ENCODE assay signal across 9 mouse cellular contexts in genomic region chr17:35578211-35578610, GRCm38 (mm10). TPM values are rescaled to one million over a fixed set of nuclear protein-coding genes. Genes with fewer than 3 reads are reported as not detected.
DNase-seq lines count a peak whose midpoint lies in the region; ATAC-seq and TF ChIP-seq lines count a peak whose summit lies in the region.
"Had no signal": no experiment of that assay in that cellular context is flagged by ENCODE, and none has a peak within 500 bp of the region (broad histone marks: within the 10 kb centered on the region; RNA-seq: fewer than 3 reads in every experiment).

No protein-coding gene starts in this region.

- H3K9ac ChIP-seq in hindbrain, embryonic 14.5 days: no peak overlapping the region
- H3K9ac ChIP-seq in hindbrain, embryonic 12.5 days: no peak overlapping the region

- WGBS in hindbrain, embryonic 14.5 days: 21% methylated on average over 6 of the region's 6 CpGs
- WGBS in hindbrain, embryonic 12.5 days: 21% methylated on average over 6 of the region's 6 CpGs
- 21% methylated on average over 6 of the region's 6 CpGs for WGBS in thymus, adult 2 months

- H3K4me3 ChIP-seq in hindbrain, embryonic 14.5 days (replicated peaks; ENCODE audit: low read length): no peak overlapping the region
- H3K4me3 ChIP-seq in hindbrain, embryonic 12.5 days: no peak overlapping the region
- H3K4me3 ChIP-seq in thymus, adult 2 months (ENCODE audit: control insufficient read depth, insufficient read depth, low read length): no peak overlapping the region

- no peak overlapping the region for H3K27ac ChIP-seq in hindbrain, embryonic 14.5 days
- no peak overlapping the region for H3K27ac ChIP-seq in hindbrain, embryonic 12.5 days
- no peak overlapping the region for H3K27ac ChIP-seq in thymus, adult 2 months (ENCODE audit: control insufficient read depth, insufficient read depth, low read length)

- ATAC-seq in hindbrain, embryonic 14.5 days (ENCODE audit: low FRiP score): no peak
- ATAC-seq in hindbrain, embryonic 12.5 days (ENCODE audit: low FRiP score): no peak; the same call in 1 of the 2 replicates
- peak; percentile 87 for ATAC-seq in neutrophil, adult 5-6 weeks (ENCODE audit: extremely low read depth, insufficient number of reproducible peaks, low FRiP score, poor library complexity, severe bottlenecking)

- H3K4me2 ChIP-seq in hindbrain, embryonic 14.5 days (replicated peaks): no peak overlapping the region
- no peak overlapping the region for H3K4me2 ChIP-seq in hindbrain, embryonic 12.5 days (replicated peaks)

- H3K4me1 ChIP-seq in hindbrain, embryonic 14.5 days (replicated peaks; ENCODE audit: control insufficient read depth, insufficient read depth, low read length): no peaks in the 10 kb centered on the region
- no peaks in the 10 kb centered on the region for H3K4me1 ChIP-seq in hindbrain, embryonic 12.5 days
- H3K4me1 ChIP-seq in thymus, adult 2 months (replicated peaks; ENCODE audit: control insufficient read depth, insufficient read depth, low read length): no peaks in the 10 kb centered on the region

- intact Hi-C loops in left cerebral cortex, postnatal 4 days (cut with DNase I): no loop called here

- peak; percentile 37; the same call in 1 of the 2 replicates for TF ChIP-seq CTCF in thymus, adult 2 months (IDR thresholded peaks at IDR 0.05; ENCODE audit: borderline replicate concordance, control insufficient read depth, extremely low read depth, insufficient read depth, low read length, poor library complexity)

- DNase-seq in hindbrain, embryonic 14.5 days (ENCODE audit: low spot score): peak; percentile 80
- peak; percentile 70 to 79 for DNase-seq in adrenal gland, adult 18-20 months (ENCODE audit: low spot score in 2 of 2)
- peak; percentile 77 for DNase-seq in embryo, embryonic 11.5 days (ENCODE audit: low read depth, low spot score)
- peak; percentile 92 for DNase-seq in hindlimb bud, embryonic 11.5 days (ENCODE audit: extremely low spot score, low read depth, low spot score)
- DNase-seq in left cerebral cortex, postnatal 4 days: peak; percentile 83
- peak; percentile 83 for DNase-seq in thymus, adult 2 months

- no peaks in the 10 kb centered on the region for H3K27me3 ChIP-seq in hindbrain, embryonic 14.5 days (ENCODE audit: control insufficient read depth, insufficient read depth, low read length)
- no peaks in the 10 kb centered on the region for H3K27me3 ChIP-seq in hindbrain, embryonic 12.5 days
- H3K27me3 ChIP-seq in thymus, adult 2 months (ENCODE audit: control insufficient read depth, insufficient read depth, low read length): no peaks in the 10 kb centered on the region

- no peaks in the 10 kb centered on the region for H3K9me3 ChIP-seq in hindbrain, embryonic 14.5 days (ENCODE audit: control insufficient read depth, low read length)
- no peaks in the 10 kb centered on the region for H3K9me3 ChIP-seq in hindbrain, embryonic 12.5 days (replicated peaks)

- no peak for TF ChIP-seq POLR2A in thymus, adult 2 months (IDR thresholded peaks at IDR 0.05; ENCODE audit: control insufficient read depth, extremely low read depth, insufficient read depth, low read length, poor library complexity)

- no peaks in the 10 kb centered on the region for H3K36me3 ChIP-seq in hindbrain, embryonic 14.5 days (replicated peaks; ENCODE audit: control insufficient read depth, insufficient read depth)
- H3K36me3 ChIP-seq in hindbrain, embryonic 12.5 days: no peaks in the 10 kb centered on the region
- no peaks in the 10 kb centered on the region for H3K36me3 ChIP-seq in thymus, adult 2 months (ENCODE audit: control insufficient read depth, insufficient read depth, low read length)

RNA-seq across cellular contexts. Expression of gene 2300002M23Rik, which starts 11.0 kb away (rescaled TPM):
- polyA plus RNA-seq in hindbrain, embryonic 14.5 days (2014; fragmentation: Nextera tagmentation; extraction: Ambion mirVana): not detected in 2 replicates
- polyA plus RNA-seq in hindbrain, embryonic 12.5 days (2016; fragmentation: Nextera tagmentation; extraction: Ambion mirVana): not detected in 2 replicates
- total RNA-seq in adrenal gland, adult 18-20 months (2021): not detected
- total RNA-seq in left cerebral cortex, postnatal 4 days (2021): not detected
- total RNA-seq in neutrophil, adult 5-6 weeks (2017): not detected in 2 replicates
- polyA plus RNA-seq in thymus, adult 2 months (2012; rRNA removed): 0.58 and 0.59 TPM in 2 replicates
- polyA plus RNA-seq: stomach, embryonic 14.5 days had no signal

RNA-seq across cellular contexts. Expression of gene Sfta2, which starts 23.1 kb away (rescaled TPM):
- polyA plus RNA-seq in hindbrain, embryonic 14.5 days (2014; fragmentation: Nextera tagmentation; extraction: Ambion mirVana): not detected in 2 replicates
- not detected in 2 replicates for polyA plus RNA-seq in hindbrain, embryonic 12.5 days (2016; fragmentation: Nextera tagmentation; extraction: Ambion mirVana)
- not detected for total RNA-seq in adrenal gland, adult 18-20 months (2021)
- total RNA-seq in left cerebral cortex, postnatal 4 days (2021): not detected
- not detected in 2 replicates for total RNA-seq in neutrophil, adult 5-6 weeks (2017)
- 0.82 and 1.3 TPM in 2 replicates for polyA plus RNA-seq in thymus, adult 2 months (2012; rRNA removed)

RNA-seq across cellular contexts. Expression of gene Cdsn, which starts 26.3 kb away (rescaled TPM):
- polyA plus RNA-seq in hindbrain, embryonic 14.5 days (2014; fragmentation: Nextera tagmentation; extraction: Ambion mirVana): 0.22 and 0.25 TPM in 2 replicates
- 0.08 and 0.20 TPM in 2 replicates for polyA plus RNA-seq in hindbrain, embryonic 12.5 days (2016; fragmentation: Nextera tagmentation; extraction: Ambion mirVana)
- total RNA-seq in adrenal gland, adult 18-20 months (2021): 1 to 10 TPM in 1 of 2 experiments, under 1 TPM in 1; 0.10 to 7.1 TPM
- under 1 TPM; 0.26 to 0.36 TPM for total RNA-seq in left cerebral cortex, postnatal 4 days (2021)
- not detected in 2 replicates for total RNA-seq in neutrophil, adult 5-6 weeks (2017)
- 1.8 and 3.3 TPM in 2 replicates for polyA plus RNA-seq in thymus, adult 2 months (2012; rRNA removed)

RNA-seq across cellular contexts. Expression of gene Psors1c2, which starts 45.2 kb away (rescaled TPM):
- 0.26 and 0.72 TPM in 2 replicates for polyA plus RNA-seq in hindbrain, embryonic 14.5 days (2014; fragmentation: Nextera tagmentation; extraction: Ambion mirVana)
- polyA plus RNA-seq in hindbrain, embryonic 12.5 days (2016; fragmentation: Nextera tagmentation; extraction: Ambion mirVana): 1.1 and 1.2 TPM in 2 replicates
- not detected for total RNA-seq in adrenal gland, adult 18-20 months (2021)
- 1 to 10 TPM; 1.5 to 2.4 TPM for total RNA-seq in left cerebral cortex, postnatal 4 days (2021)
- total RNA-seq in neutrophil, adult 5-6 weeks (2017): not detected in 2 replicates
- 10.2 and 11.2 TPM in 2 replicates for polyA plus RNA-seq in thymus, adult 2 months (2012; rRNA removed)

RNA-seq across cellular contexts. Expression of gene Gm9573, which starts 48.2 kb away (rescaled TPM):
- polyA plus RNA-seq in hindbrain, embryonic 14.5 days (2014; fragmentation: Nextera tagmentation; extraction: Ambion mirVana): not detected in 2 replicates
- not detected in 2 replicates for polyA plus RNA-seq in hindbrain, embryonic 12.5 days (2016; fragmentation: Nextera tagmentation; extraction: Ambion mirVana)
- total RNA-seq in adrenal gland, adult 18-20 months (2021): not detected
- total RNA-seq in left cerebral cortex, postnatal 4 days (2021): not detected
- 0.37 and 3.3 TPM in 2 replicates for total RNA-seq in neutrophil, adult 5-6 weeks (2017)
- polyA plus RNA-seq in thymus, adult 2 months (2012; rRNA removed): 0.09 and 0.23 TPM in 2 replicates
- polyA plus RNA-seq: stomach, embryonic 14.5 days had no signal
